Mouse (Mus musculus) naive thymus-derived CD4-positive, alpha-beta T cell, adult 2 months (primary cell): ENCODE results near the gene Pnpla6.
A peak's percentile ranks its signal among the peaks of the same experiment; 100 is the strongest.
"Not testable (repeated sequence)": the region's sequence is repeated elsewhere in the genome, so short reads cannot be mapped to it uniquely, and the experiment has no call there.

ENCODE experiments used
- DNase-seq: peaks from one replicate; pipeline ENCODE4 v3.0.0-alpha.2; 2011; ENCODE audit warnings: low read depth

Pnpla6 gene

GRCm38 (mm10) chr8:3576211-3576960, 61.2 kb downstream of the Pnpla6 start:
- no peak for DNase-seq

DNA sequence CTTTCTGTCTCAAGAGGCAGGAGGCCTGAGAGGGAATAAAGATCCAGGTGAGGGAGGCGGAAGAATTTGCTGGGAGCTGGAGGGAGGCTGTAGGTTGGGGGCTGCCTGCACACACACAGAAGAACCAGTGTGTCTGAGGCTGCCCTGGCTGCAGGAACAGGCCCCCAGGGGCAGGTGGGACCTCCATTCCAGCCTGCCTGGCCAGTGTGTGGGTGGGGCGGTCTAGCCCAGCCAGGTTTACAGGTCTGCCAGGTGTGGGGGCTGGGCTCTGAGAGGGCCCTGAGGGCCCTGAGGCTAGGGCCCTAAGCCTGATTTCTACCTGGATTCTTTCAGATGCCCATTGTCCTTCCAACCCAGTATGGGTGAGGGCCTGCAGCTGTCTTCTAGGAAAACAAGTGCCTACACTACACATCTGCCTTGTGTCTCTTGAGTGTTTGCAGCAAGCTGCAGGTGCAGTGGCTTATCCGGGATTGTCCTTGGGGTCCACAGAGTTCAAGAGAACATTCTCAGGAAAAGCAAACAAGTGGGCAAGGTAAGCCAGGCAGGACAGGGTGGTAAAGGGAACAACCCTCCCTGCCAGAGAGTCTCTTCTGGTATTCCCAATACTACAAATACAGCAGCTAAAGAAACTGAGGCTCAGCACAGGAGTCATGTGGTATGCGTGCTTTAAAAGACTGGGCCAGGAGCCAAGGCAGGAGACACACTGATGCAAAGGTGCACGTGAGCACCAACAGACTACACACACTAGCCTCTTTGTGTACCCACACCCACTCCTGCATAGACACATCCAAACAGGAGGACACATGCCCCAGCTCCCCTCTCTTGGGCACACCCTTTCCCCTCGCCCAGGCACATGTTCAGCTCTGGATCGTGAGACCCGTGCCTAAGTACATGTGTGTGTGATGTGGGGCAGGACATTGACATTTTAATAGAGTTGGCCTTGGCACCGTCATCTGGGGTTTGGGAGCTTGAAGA, 64.5 kb downstream of the Pnpla6 start:
- no peak for DNase-seq

DNA sequence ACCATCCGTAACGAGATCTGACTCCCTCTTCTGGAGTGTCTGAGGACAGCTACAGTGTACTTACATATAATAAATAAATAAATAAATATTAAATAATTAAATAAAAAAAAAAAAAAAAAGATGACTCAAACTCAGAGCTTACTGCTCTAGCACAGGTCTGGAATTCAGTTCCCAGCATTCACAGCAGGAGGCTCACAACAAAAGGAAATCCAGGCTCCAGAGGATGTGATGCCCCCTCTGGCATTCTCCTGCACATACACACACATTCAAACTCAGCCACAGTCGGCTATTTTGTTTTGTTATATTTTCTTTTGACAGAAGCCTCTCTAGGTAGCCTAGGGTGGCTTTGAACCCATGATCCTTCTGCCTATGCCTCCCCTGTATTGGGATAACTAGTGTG, 66.8 kb downstream of the Pnpla6 start:
- not testable (repeated sequence) for DNase-seq

DNA sequence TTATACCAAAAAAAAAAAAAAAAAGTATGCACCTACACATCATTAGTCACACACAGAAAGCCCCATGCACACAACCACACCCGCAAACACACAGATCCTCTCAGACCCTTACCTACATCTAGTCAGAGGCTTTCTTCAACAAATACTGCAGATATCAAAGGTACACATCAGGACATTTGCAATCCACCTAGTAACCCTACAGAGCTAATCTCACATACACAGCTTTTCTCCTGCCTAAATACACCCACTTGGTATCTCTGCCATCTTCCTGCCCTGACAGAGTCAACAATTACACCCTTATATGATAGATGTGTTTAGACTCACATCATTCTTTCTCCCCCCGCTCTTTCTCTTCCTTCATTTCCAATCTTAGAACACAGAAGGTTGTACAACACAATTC, 71.3 kb downstream of the Pnpla6 start:
- no peak for DNase-seq

GRCm38 (mm10) chr8:3586993-3587390, 71.8 kb downstream of the Pnpla6 start, which contains the start of gene Camsap3:
Gene Camsap3 (plus strand): TSS chr8:3587293.
- DNase-seq: no peak

DNA sequence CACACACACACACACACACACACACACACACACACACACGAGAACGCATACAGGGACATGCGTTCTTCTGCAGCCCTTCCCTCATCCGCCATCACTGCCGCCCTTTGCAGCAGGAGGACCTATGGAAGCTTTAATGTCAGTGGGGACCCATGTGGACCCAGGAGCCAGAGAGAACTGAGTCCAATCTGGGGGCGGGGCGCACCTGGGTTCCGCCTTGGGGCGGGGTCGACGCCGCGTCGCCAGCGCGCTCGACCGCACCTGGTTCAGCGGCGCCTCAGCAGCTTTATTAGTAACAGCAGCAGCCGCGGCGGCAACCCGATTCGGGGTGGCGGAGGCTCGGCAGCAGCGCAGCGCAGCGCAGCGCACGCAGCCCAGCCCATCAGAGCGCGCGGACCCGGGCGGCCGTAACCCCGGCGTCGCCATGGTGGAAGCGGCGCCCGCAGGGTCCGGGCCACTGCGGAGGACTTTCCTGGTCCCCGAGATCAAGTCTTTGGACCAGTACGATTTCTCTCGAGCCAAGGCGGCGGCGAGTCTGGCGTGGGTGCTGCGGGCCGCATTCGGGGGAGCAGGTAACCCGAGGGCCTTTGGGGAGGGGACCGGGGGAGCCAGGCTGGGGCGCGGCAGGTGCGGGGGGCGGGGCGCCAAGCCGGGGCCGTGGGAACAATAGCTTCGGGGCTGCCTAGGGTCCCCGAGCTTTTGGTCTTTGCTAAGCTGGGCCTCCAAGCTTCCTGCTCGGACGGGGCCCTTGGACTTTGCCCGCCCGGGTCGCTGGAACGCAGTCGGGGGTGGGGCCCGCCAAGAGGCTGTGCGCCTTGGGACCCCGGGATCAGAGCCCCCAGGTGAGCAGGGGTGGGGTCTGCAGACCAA, 72.4 kb downstream of the Pnpla6 start:
- peak; percentile 37 for DNase-seq

DNA sequence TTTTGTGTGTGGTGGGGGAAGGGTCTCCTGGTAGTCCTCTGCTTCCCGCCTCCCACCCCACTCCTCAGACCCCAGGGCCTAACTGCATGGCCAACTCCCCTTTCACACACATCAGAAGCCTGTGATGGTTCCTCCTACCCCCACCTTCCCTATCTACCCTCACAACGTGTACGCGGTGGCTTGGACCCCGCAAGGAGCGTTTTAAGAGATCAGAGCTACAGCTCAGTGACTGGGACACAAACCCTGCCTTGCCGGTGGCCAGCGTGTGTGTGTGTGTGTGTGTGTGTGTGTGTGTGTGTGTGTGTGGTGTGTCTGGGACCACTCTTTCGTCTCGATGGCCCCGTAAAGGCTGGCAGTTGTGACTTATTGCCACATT, 73.1 kb downstream of the Pnpla6 start:
- DNase-seq: no peak

- DNase-seq: no peak
Observed at GRCm38 (mm10) chr8:3593470-3593869, 78.3 kb downstream of the Pnpla6 start.
